In the genomic region with DNA sequence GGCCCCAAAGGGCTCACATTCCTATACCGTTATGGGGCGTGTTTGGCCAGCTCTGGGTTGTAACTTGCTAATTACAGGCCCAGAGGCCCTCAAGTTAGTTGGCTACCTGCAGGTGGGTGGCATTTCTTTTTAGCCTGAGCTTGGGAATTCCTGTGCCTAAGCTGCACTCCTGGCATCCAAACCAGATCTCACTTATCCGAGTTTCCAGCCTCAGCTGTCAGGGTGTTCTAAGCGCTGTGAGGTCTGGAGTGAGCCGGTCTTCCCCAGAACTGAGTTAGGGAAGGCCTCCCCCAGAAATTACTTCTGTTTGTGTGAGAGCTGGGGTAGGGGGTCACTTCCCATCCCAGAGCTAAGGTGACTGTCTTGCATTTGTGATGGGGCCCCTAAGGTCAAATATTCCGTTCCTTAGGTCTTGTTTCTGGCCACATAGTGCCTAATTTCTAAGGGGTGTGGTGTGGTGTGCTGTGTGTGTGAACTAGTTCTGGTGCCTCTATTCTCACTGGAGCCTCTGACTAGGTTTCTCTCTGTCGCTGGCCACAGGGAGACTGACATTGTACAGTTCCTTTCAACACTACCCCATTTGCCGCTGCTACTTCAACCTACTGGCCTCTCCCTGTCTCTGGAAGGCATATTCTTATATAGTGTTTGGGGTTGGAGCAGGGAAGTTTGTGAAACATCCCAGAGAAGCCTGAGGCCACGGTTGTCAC, we compare ENCODE assay signal across 8 mouse cellular contexts. TPM values are rescaled to one million over a fixed set of nuclear protein-coding genes. Genes with fewer than 3 reads are reported as not detected.
DNase-seq lines count a peak whose midpoint lies in the region; ATAC-seq and TF ChIP-seq lines count a peak whose summit lies in the region.

No protein-coding gene starts in this region.

- ATAC-seq in kidney, postnatal 0 days (replicated peaks; ENCODE audit: low FRiP score, low read depth) = no peak
- ATAC-seq in hindbrain, postnatal 0 days = no peak; the same call in 1 of the 2 replicates

- H3K4me2 ChIP-seq in kidney, postnatal 0 days (ENCODE audit: low read length) = peak overlapping the region; percentile 64
- H3K4me2 ChIP-seq in hindbrain, postnatal 0 days (ENCODE audit: low read depth, low read length) = peak overlapping the region; percentile 86
- peak overlapping the region; percentile 90 for H3K4me2 ChIP-seq in myocyte (ENCODE audit: low read depth)

- no peak for TF ChIP-seq POLR2A in cortical plate, adult 2 months (IDR thresholded peaks at IDR 0.05; ENCODE audit: extremely low read depth, insufficient read depth, low read length)
- no peak for TF ChIP-seq POLR2A in myocyte (IDR thresholded peaks at IDR 0.05; ENCODE audit: insufficient read length, low read depth)

- peaks cover 20% of the 10 kb centered on the region; the same call in 1 of the 2 replicates for H3K4me1 ChIP-seq in kidney, postnatal 0 days (replicated peaks; ENCODE audit: insufficient read depth, low read length)
- peaks cover 2% of the 10 kb centered on the region; the same call in 1 of the 2 replicates for H3K4me1 ChIP-seq in cortical plate, adult 2 months (ENCODE audit: control insufficient read depth, insufficient read depth, low read length)
- no peaks in the 10 kb centered on the region for H3K4me1 ChIP-seq in hindbrain, postnatal 0 days (ENCODE audit: insufficient read depth, low read length)

- peaks cover 13% of the 10 kb centered on the region for H3K36me3 ChIP-seq in kidney, postnatal 0 days (ENCODE audit: insufficient read depth, low read length)
- peaks cover 1% of the 10 kb centered on the region; the same call in 1 of the 2 replicates for H3K36me3 ChIP-seq in hindbrain, postnatal 0 days (ENCODE audit: insufficient read depth, low read length)
- peaks cover 15% of the 10 kb centered on the region for H3K36me3 ChIP-seq in myocyte (ENCODE audit: control insufficient read depth, insufficient read depth)

- peak overlapping the region; percentile 90 for H3ac ChIP-seq in myocyte (ENCODE audit: control insufficient read depth, insufficient read length)

- no peaks in the 10 kb centered on the region for H3K27me3 ChIP-seq in kidney, postnatal 0 days (ENCODE audit: insufficient read depth, low read length)
- no peaks in the 10 kb centered on the region for H3K27me3 ChIP-seq in hindbrain, postnatal 0 days (ENCODE audit: insufficient read depth, low read length)
- no peaks in the 10 kb centered on the region for H3K27me3 ChIP-seq in myocyte (ENCODE audit: control insufficient read depth, insufficient read depth, insufficient read length)

- peak overlapping the region; percentile 94 for H3K27ac ChIP-seq in kidney, postnatal 0 days
- peak overlapping the region; percentile 47 for H3K27ac ChIP-seq in cortical plate, adult 2 months (ENCODE audit: insufficient read depth, low read length)
- peak overlapping the region; percentile 92 for H3K27ac ChIP-seq in hindbrain, postnatal 0 days

- WGBS in kidney, postnatal 0 days = 6% methylated on average over 9 of the region's 9 CpGs
- whole genome bisulfite sequencing in hindbrain, postnatal 0 days = 14% methylated on average over 9 of the region's 9 CpGs

- DNase-seq in kidney, postnatal 0 days (ENCODE audit: low spot score) = no peak
- DNase-seq in kidney, postnatal 10 days = no peak
- no peak for DNase-seq in hindbrain, postnatal 0 days (ENCODE audit: low spot score)
- DNase-seq in yolk sac, embryonic 10.5 days (ENCODE audit: low spot score) = no peak
- DNase-seq in kidney, adult 18-20 months = no peak
- no peak for DNase-seq in adrenal gland, adult (ENCODE audit: inconsistent age in 2 of 2, low spot score in 1 of 2)

- no peak for TF ChIP-seq CTCF in kidney, postnatal 0 days (IDR thresholded peaks at IDR 0.05; ENCODE audit: low read depth)
- no peak for TF ChIP-seq CTCF in cortical plate, adult 2 months (IDR thresholded peaks at IDR 0.05; ENCODE audit: extremely low read depth, insufficient read depth, low read length)
- TF ChIP-seq CTCF in hindbrain, postnatal 0 days (IDR thresholded peaks at IDR 0.05; ENCODE audit: low read depth) = no peak

- peak overlapping the region; percentile 98 for H3K9ac ChIP-seq in kidney, postnatal 0 days (ENCODE audit: low read depth, low read length)
- H3K9ac ChIP-seq in hindbrain, postnatal 0 days (replicated peaks; ENCODE audit: low read length) = peak overlapping the region; percentile 98

- H3K79me2 ChIP-seq in myocyte (ENCODE audit: control insufficient read depth, insufficient read depth) = peaks cover 52% of the 10 kb centered on the region

- H3K4me3 ChIP-seq in kidney, postnatal 0 days (replicated peaks; ENCODE audit: low read depth, low read length) = peak overlapping the region; percentile 83
- peak overlapping the region; percentile 51 for H3K4me3 ChIP-seq in cortical plate, adult 2 months (ENCODE audit: insufficient read depth, low read length)
- peak overlapping the region; percentile 79 for H3K4me3 ChIP-seq in hindbrain, postnatal 0 days (ENCODE audit: low read length)
- H3K4me3 ChIP-seq in myocyte = peak overlapping the region; percentile 54

- no peaks in the 10 kb centered on the region for H3K9me3 ChIP-seq in kidney, postnatal 0 days (replicated peaks; ENCODE audit: low read length)
- no peaks in the 10 kb centered on the region for H3K9me3 ChIP-seq in hindbrain, postnatal 0 days (ENCODE audit: low read length)

TF ChIP-seq in myocyte, 11 proteins besides CTCF, POLR2A, EP300 and RAD21:
- TF ChIP-seq MYOG (IDR thresholded peaks at IDR 0.05; ENCODE audit: control insufficient read depth in 1 of 3, insufficient read depth in 1 of 3, insufficient read length in 2 of 3, low read depth in 2 of 3) (no peak), MAX (IDR thresholded peaks at IDR 0.05; ENCODE audit: low read depth) (no peak), USF1 (IDR thresholded peaks at IDR 0.05; ENCODE audit: low read depth) (no peak), TCF3 (IDR thresholded peaks at IDR 0.05; ENCODE audit: insufficient read length, low read depth) (no peak), SRF (IDR thresholded peaks at IDR 0.05; ENCODE audit: control insufficient read depth, insufficient read length, low read depth) (no peak), CEBPB (IDR thresholded peaks at IDR 0.05; ENCODE audit: insufficient read depth, poor library complexity, severe bottlenecking) (no peak)

RNA-seq across cellular contexts. Expression of gene Cers2, which starts 1.4 kb away (rescaled TPM):
- 172 and 186 TPM in 2 replicates for polyA plus RNA-seq in kidney, postnatal 0 days (2015; fragmentation: Nextera tagmentation; extraction: Ambion mirVana)
- 101 and 110 TPM in 2 replicates for polyA plus RNA-seq in cortical plate, adult 2 months (2012; rRNA removed)
- total RNA-seq in hindbrain, postnatal 0 days (2014; rRNA removed) = 43.7 and 64.0 TPM in 2 replicates
- 87.4 and 90.5 TPM in 2 replicates for polyA plus RNA-seq in hindbrain, postnatal 0 days (2015; fragmentation: Nextera tagmentation; extraction: Ambion mirVana)
- polyA plus RNA-seq in myocyte (2012; fragmentation: generic; extraction: Trizol) = 116 TPM

RNA-seq across cellular contexts. Expression of gene Anxa9, which starts 9.0 kb away (rescaled TPM):
- 9.9 and 10.1 TPM in 2 replicates for polyA plus RNA-seq in kidney, postnatal 0 days (2015; fragmentation: Nextera tagmentation; extraction: Ambion mirVana)
- polyA plus RNA-seq in cortical plate, adult 2 months (2012; rRNA removed) = 2.3 and 2.4 TPM in 2 replicates
- 0.31 TPM in 1 of 2 replicates, not detected in the other for total RNA-seq in hindbrain, postnatal 0 days (2014; rRNA removed)
- 0.28 and 0.48 TPM in 2 replicates for polyA plus RNA-seq in hindbrain, postnatal 0 days (2015; fragmentation: Nextera tagmentation; extraction: Ambion mirVana)
- polyA plus RNA-seq in myocyte (2012; fragmentation: generic; extraction: Trizol) = 1.5 TPM

RNA-seq across cellular contexts. Expression of gene Prune1, which starts 34.1 kb away (rescaled TPM):
- polyA plus RNA-seq in kidney, postnatal 0 days (2015; fragmentation: Nextera tagmentation; extraction: Ambion mirVana) = 20.1 and 20.3 TPM in 2 replicates
- polyA plus RNA-seq in cortical plate, adult 2 months (2012; rRNA removed) = 24.8 and 26.2 TPM in 2 replicates
- 72.7 and 77.4 TPM in 2 replicates for total RNA-seq in hindbrain, postnatal 0 days (2014; rRNA removed)
- 56.6 and 60.4 TPM in 2 replicates for polyA plus RNA-seq in hindbrain, postnatal 0 days (2015; fragmentation: Nextera tagmentation; extraction: Ambion mirVana)
- 43.1 TPM for polyA plus RNA-seq in myocyte (2012; fragmentation: generic; extraction: Trizol)

RNA-seq across cellular contexts. Expression of gene Mindy1, which starts 34.9 kb away (rescaled TPM):
- 72.6 and 73.2 TPM in 2 replicates for polyA plus RNA-seq in kidney, postnatal 0 days (2015; fragmentation: Nextera tagmentation; extraction: Ambion mirVana)
- 29.6 and 33.9 TPM in 2 replicates for polyA plus RNA-seq in cortical plate, adult 2 months (2012; rRNA removed)
- 31.1 and 31.8 TPM in 2 replicates for total RNA-seq in hindbrain, postnatal 0 days (2014; rRNA removed)
- 32.6 and 33.8 TPM in 2 replicates for polyA plus RNA-seq in hindbrain, postnatal 0 days (2015; fragmentation: Nextera tagmentation; extraction: Ambion mirVana)
- 33.3 TPM for polyA plus RNA-seq in myocyte (2012; fragmentation: generic; extraction: Trizol)

RNA-seq across cellular contexts. Expression of gene Setdb1, which starts 41.0 kb away (rescaled TPM):
- 22.2 and 23.2 TPM in 2 replicates for polyA plus RNA-seq in kidney, postnatal 0 days (2015; fragmentation: Nextera tagmentation; extraction: Ambion mirVana)
- 34.6 and 37.5 TPM in 2 replicates for polyA plus RNA-seq in cortical plate, adult 2 months (2012; rRNA removed)
- 36.6 and 50.8 TPM in 2 replicates for total RNA-seq in hindbrain, postnatal 0 days (2014; rRNA removed)
- 26.4 and 26.5 TPM in 2 replicates for polyA plus RNA-seq in hindbrain, postnatal 0 days (2015; fragmentation: Nextera tagmentation; extraction: Ambion mirVana)
- polyA plus RNA-seq in myocyte (2012; fragmentation: generic; extraction: Trizol) = 11.5 TPM
